Mouse (Mus musculus) midbrain, embryonic 11.5 days (tissue): ENCODE data around the gene Rab44. TPM values are rescaled to one million over a fixed set of nuclear protein-coding genes. Genes with fewer than 3 reads are reported as not detected.
A peak's percentile ranks its signal among the peaks of the same experiment; 100 is the strongest.

ENCODE experiments used
- ATAC-seq: fragments of 200-750 bp; cut with Nextera tagmentation; 2 replicates; pipeline ENCODE4 v1.8.0; 2017; ENCODE audit warnings: moderate TSS enrichment, moderate library complexity; ENCODE audit not compliant: low FRiP score
- DNase-seq: peaks from one replicate; pipeline ENCODE4 v3.0.0; 2015; ENCODE audit warnings: low spot score; ENCODE audit errors: missing footprints
- H3K27ac ChIP-seq: fragments of 300-500 bp; sonication (generic); 2 replicates; pipeline ENCODE4 v1.5.1; 2014; ENCODE audit warnings: low read depth, low read length
- H3K27me3 ChIP-seq: fragments of 300-500 bp; sonication (generic); 2 replicates; pipeline ENCODE4 v1.6.1; 2014; ENCODE audit warnings: mild to moderate bottlenecking, low read length, moderate library complexity, mixed read lengths; ENCODE audit not compliant: control insufficient read depth, insufficient read depth
- H3K36me3 ChIP-seq: fragments of 300-500 bp; sonication (generic); 2 replicates; pipeline ENCODE4 v1.6.1; 2014; ENCODE audit warnings: mild to moderate bottlenecking, low read length, moderate library complexity, mixed read lengths; ENCODE audit not compliant: control insufficient read depth, insufficient read depth
- H3K4me1 ChIP-seq: fragments of 300-500 bp; sonication (generic); 2 replicates; pipeline ENCODE4 v1.6.1; 2014; ENCODE audit warnings: low read length; ENCODE audit not compliant: control insufficient read depth, insufficient read depth
- H3K4me2 ChIP-seq: fragments of 300-500 bp; sonication (generic); 2 replicates; pipeline ENCODE4 v1.6.1; 2014; ENCODE audit warnings: mild to moderate bottlenecking, moderate library complexity
- H3K4me3 ChIP-seq: fragments of 300-500 bp; sonication (generic); 2 replicates; pipeline ENCODE4 v1.5.1; 2014; ENCODE audit warnings: low read depth, low read length
- H3K9ac ChIP-seq: fragments of 300-500 bp; sonication (generic); 2 replicates; pipeline ENCODE4 v1.6.1; 2014; ENCODE audit warnings: low read length
- H3K9me3 ChIP-seq: fragments of 300-500 bp; sonication (generic); 2 replicates; pipeline ENCODE4 v1.6.1; 2016; ENCODE audit warnings: low read length; ENCODE audit not compliant: control insufficient read depth
- WGBS: fragments of 180-500 bp; shearing (Covaris S2); extraction: QIAGEN DNeasy Blood & Tissue Kit; methylation state at CpG from one replicate; pipeline ENCODE4 v1.1.7; 2014; 5-methylcytosine and 5-hydroxymethylcytosine counted together
- polyA plus RNA-seq: library from polyadenylated mRNA; unstranded; fragments of >200 nt; fragmentation: Nextera tagmentation; extraction: Ambion mirVana; gene quantifications from 2 replicates; pipeline ENCODE4 v1.2.1, GENCODE M21; 2014

The Rab44 gene
- polyA plus RNA-seq, 1 experiment from 2014 or later, result 0.44 TPM

DNA sequence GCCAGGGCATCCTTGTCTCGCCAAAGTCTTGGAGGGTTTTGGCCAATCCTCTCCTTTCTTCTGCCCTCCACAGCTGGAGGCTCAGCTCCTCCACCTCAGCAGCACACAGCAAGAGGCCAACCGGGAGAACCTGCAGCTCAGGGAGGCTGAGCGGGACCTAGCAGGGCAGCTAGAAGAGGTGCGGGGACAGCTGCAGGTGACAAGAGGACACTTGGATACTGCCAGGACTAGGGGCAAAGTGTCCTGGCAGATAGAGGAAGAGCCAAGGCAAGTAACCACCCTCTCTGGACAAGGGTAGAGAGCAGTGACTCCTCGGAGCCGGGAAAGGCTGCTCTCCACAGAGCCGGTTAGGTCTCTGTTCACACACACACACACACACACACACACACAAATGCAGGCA is 24.0 kb downstream of the Rab44 start:
- WGBS, result 74% methylated on average over 7 of the region's 7 CpGs
- H3K27me3 ChIP-seq, result no peaks in the 10 kb centered on the region

DNA sequence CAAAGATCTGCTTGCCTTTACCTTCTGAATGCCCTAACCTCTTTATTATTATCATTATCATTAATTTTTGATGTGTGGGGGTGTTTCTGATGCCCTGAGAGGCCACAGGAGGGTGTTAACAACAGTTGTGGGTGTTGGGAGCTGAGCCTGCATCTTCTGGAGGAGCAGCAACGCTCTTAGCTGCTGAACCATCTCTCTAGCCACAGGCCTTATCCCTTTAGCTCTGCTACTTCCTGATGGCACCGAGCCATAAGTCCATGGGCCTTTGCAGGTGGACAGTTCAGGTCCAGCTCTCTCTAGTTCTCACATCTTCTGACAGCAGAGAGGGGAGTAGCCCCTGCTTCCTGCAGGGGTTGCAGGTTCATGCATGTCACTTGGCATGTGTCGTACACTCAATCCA is 27.6 kb downstream of the Rab44 start:
- Histone ChIP-seq H3K4me3 (no peak overlapping the region), H3K27me3 (no peaks in the 10 kb centered on the region), H3K4me1 (no peaks in the 10 kb centered on the region), H3K9me3 (no peaks in the 10 kb centered on the region; the same call in 1 of the 2 replicates), H3K27ac (no peak overlapping the region), H3K4me2 (no peak overlapping the region), H3K36me3 (no peaks in the 10 kb centered on the region), H3K9ac (no peak overlapping the region)
- DNase-seq (no peak), ATAC-seq (no peak)
- 79% methylated on average over 3 of the region's 3 CpGs for WGBS

More for the DNA sequence above, 24.0 kb downstream of the Rab44 start:
- Histone ChIP-seq H3K4me3 (no peak overlapping the region), H3K9ac (no peak overlapping the region), H3K9me3 (no peaks in the 10 kb centered on the region), H3K4me2 (no peak overlapping the region), H3K27ac (no peak overlapping the region), H3K4me1 (no peaks in the 10 kb centered on the region; the same call in 1 of the 2 replicates), H3K36me3 (no peaks in the 10 kb centered on the region)
- no peak for ATAC-seq
- peak; percentile 72 for DNase-seq

DNA sequence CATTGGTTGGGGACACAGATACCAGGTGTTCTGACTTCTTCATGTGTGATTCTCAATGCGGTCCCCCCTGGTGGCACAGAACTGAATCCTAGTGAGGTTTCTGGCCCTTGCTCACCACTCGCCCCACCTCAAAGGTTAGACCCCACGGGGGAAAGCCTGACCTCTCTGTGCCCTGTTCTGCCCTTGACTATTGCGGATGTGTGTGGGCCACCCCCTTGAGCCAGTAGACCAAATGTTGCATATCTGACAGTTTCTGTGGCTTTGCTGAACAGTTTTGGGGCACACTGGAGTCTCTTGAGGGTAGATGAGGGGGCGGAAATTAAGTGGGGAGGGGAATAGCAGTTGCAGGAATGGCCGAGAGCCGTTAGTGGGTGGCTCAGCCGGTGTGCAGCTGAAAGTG is 29.3 kb downstream of the Rab44 start:
- H3K4me1 ChIP-seq, result 0 out of 2 replicates have a peak, but pooled peaks cover 2% of the 10 kb centered on the region
- no peak for ATAC-seq
- no peak overlapping the region for H3K4me3 ChIP-seq
- WGBS, result 81% methylated on average over 8 of the region's 8 CpGs
- DNase-seq, result no peak
- no peak overlapping the region for H3K9ac ChIP-seq
- H3K27me3 ChIP-seq, result no peaks in the 10 kb centered on the region
- H3K4me2 ChIP-seq, result no peak overlapping the region
- no peak overlapping the region for H3K27ac ChIP-seq
- H3K9me3 ChIP-seq, result no peaks in the 10 kb centered on the region; the same call in 1 of the 2 replicates
- H3K36me3 ChIP-seq, result no peaks in the 10 kb centered on the region

DNA sequence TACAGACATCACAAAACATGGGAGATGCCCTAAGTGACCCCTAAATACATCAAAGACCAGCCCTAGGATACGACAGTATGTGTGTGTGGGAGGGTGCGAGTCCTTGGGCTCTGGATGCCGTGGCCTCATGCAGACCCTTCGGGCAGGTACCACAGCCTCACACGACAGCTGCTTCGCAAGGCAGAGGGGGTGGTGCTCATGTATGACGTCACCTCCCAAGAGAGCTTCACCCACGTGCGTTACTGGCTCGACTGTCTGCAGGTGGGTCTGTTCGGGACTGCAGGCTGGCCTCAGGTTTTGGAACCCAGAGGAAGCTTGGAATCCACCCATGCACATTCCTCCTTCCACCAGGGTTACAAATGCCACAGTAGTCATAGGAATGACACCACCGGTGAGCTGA is 31.2 kb downstream of the Rab44 start:
- H3K36me3 ChIP-seq, result no peaks in the 10 kb centered on the region
- no peak overlapping the region for H3K9ac ChIP-seq
- 0 out of 2 replicates have a peak, but pooled peaks cover 2% of the 10 kb centered on the region for H3K4me1 ChIP-seq
- H3K9me3 ChIP-seq, result no peaks in the 10 kb centered on the region; the same call in 1 of the 2 replicates
- DNase-seq, result no peak
- no peak for ATAC-seq
- no peak overlapping the region for H3K4me3 ChIP-seq
- H3K27me3 ChIP-seq, result no peaks in the 10 kb centered on the region
- 90% methylated on average over 12 of the region's 12 CpGs for WGBS
- H3K27ac ChIP-seq, result no peak overlapping the region
- no peak overlapping the region for H3K4me2 ChIP-seq

DNA sequence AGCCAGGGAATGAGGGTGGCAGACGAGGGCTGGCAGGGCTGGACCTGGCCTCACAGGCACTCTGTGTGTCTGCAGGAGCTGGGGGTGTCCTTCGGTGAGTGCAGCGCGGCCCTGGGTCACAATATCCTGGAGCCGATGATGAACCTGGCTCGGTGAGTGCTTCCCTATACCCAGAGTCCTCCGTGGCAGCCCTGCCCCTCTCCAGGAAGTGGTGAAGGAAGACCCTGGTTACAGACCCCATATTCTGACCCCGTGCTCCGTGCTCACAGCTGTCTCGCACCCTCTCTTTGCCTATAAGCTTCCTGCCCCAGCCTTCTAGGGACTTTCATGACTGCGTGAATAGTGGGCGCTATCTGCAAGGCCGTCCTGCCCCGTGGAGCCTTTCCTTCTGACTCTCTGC is 33.3 kb downstream of the Rab44 start:
- no peak overlapping the region for H3K27ac ChIP-seq
- H3K4me2 ChIP-seq, result no peak overlapping the region
- no peaks in the 10 kb centered on the region for H3K36me3 ChIP-seq
- WGBS, result 82% methylated on average over 14 of the region's 14 CpGs
- no peak overlapping the region for H3K9ac ChIP-seq
- H3K27me3 ChIP-seq, result no peaks in the 10 kb centered on the region
- 0 out of 2 replicates have a peak, but pooled peaks cover 2% of the 10 kb centered on the region for H3K4me1 ChIP-seq
- ATAC-seq, result no peak
- no peak overlapping the region for H3K4me3 ChIP-seq
- no peaks in the 10 kb centered on the region; the same call in 1 of the 2 replicates for H3K9me3 ChIP-seq
- no peak for DNase-seq

DNA sequence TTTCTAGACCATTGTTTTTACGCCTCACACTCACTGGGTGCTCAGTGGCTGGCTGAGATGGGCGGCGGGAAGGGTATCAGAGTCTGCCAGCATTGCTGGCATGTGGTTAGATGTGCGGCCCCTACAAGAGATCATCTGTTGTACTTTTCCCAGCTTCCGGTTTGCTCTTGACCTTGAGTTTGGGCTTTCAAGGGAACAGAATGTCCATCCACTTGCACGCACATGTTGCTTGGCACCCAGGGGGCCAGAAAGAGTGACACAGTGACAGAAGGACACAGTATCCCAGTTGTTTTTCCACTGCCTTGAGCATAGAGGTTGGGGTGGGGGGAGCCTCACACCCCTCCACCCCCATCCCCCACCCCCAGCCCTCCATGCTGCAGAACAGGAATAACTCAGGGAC is 33.8 kb downstream of the Rab44 start:
- H3K4me1 ChIP-seq, result 0 out of 2 replicates have a peak, but pooled peaks cover 2% of the 10 kb centered on the region
- H3K4me2 ChIP-seq, result no peak overlapping the region
- no peaks in the 10 kb centered on the region for H3K27me3 ChIP-seq
- H3K36me3 ChIP-seq, result no peaks in the 10 kb centered on the region
- WGBS, result 84% methylated on average over 6 of the region's 6 CpGs
- no peak overlapping the region for H3K27ac ChIP-seq
- no peak for ATAC-seq
- no peak overlapping the region for H3K9ac ChIP-seq
- H3K4me3 ChIP-seq, result no peak overlapping the region
- H3K9me3 ChIP-seq, result no peaks in the 10 kb centered on the region; the same call in 1 of the 2 replicates
- DNase-seq, result no peak

DNA sequence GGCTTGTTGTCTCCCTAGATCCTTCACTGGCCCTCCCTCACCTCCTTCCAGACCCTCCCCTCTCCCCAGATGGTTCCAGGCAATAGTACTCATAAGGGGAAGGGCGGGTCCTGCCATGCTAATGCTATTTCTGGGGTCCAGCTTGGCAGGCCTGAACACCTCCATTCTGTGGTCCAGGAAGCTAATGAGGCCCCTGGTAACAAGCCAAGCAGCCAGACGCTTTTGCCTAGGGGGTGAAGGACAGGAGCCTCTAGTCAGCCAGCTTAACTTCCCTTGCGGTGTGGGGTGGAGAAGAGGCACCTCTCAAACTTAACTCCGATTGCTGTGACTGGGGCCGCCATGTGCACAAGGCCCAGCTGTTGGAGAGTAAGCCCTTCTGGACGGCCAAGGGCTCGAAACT is 35.8 kb downstream of the Rab44 start:
- H3K4me1 ChIP-seq, result 0 out of 2 replicates have a peak, but pooled peaks cover 2% of the 10 kb centered on the region
- DNase-seq, result no peak
- H3K9me3 ChIP-seq, result no peaks in the 10 kb centered on the region; the same call in 1 of the 2 replicates
- ATAC-seq, result no peak
- H3K4me2 ChIP-seq, result no peak overlapping the region
- H3K9ac ChIP-seq, result no peak overlapping the region
- H3K36me3 ChIP-seq, result no peaks in the 10 kb centered on the region
- H3K27ac ChIP-seq, result no peak overlapping the region
- H3K27me3 ChIP-seq, result no peaks in the 10 kb centered on the region
- no peak overlapping the region for H3K4me3 ChIP-seq
- WGBS, result 74% methylated on average over 7 of the region's 7 CpGs

DNA sequence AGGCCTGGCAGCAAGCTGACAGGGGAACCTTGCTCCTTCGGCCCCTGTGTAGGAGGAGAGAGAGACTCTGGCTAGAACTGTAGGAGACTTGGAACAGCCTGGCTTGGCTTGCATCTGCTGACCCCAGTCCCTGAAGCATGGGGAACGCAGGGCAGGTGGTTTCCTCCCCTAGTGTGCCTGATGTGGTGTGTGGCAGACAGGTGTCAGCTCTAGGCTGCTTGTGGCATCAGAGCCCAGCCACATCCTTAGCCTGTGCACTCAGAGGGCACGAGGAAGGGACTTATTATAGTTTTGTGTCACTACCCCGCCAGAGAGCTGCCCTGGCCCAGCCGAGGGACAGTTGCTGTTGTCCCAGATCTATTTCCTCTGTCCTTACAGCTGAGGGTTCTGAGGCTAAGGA is 38.6 kb downstream of the Rab44 start:
- WGBS, result 77% methylated on average over 5 of the region's 5 CpGs
- H3K27me3 ChIP-seq, result no peaks in the 10 kb centered on the region
- H3K4me3 ChIP-seq, result no peak overlapping the region
- DNase-seq (no peak), ATAC-seq (no peak)
- no peak overlapping the region for H3K27ac ChIP-seq
- H3K4me1 ChIP-seq, result peaks cover 4% of the 10 kb centered on the region; the same call in 1 of the 2 replicates
- no peaks in the 10 kb centered on the region for H3K9me3 ChIP-seq
- no peak overlapping the region for H3K4me2 ChIP-seq
- H3K9ac ChIP-seq, result no peak overlapping the region
- no peaks in the 10 kb centered on the region for H3K36me3 ChIP-seq

DNA sequence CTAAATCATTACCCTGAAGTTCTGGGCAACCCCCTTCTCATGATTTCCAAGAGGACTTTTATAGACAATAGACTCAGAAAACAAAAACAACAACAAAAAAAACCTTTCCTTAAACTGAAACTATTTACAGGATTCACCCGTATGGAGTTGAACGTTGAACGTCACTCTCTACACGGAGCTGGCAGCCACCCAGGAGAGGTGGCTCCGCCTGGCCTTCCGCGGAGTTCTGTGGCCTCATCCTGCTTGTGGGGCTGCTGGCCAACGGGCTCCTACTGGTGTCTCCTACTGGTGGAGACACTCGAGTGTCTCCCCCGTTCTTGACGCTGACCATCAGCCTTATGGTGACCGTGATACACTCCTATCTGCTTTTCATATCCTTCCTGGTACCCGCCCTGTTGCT is 40.3 kb downstream of the Rab44 start:
- H3K9ac ChIP-seq, result no peak overlapping the region
- no peak overlapping the region for H3K27ac ChIP-seq
- H3K4me1 ChIP-seq, result peaks cover 2% of the 10 kb centered on the region; the same call in 1 of the 2 replicates
- 89% methylated on average over 13 of the region's 13 CpGs for WGBS
- ATAC-seq (no peak), DNase-seq (no peak)
- H3K4me2 ChIP-seq, result no peak overlapping the region
- no peaks in the 10 kb centered on the region for H3K9me3 ChIP-seq
- no peaks in the 10 kb centered on the region for H3K27me3 ChIP-seq
- H3K4me3 ChIP-seq, result no peak overlapping the region
- no peaks in the 10 kb centered on the region for H3K36me3 ChIP-seq
